25 mouse cellular contexts compared by ENCODE assay signal in the genomic region with DNA sequence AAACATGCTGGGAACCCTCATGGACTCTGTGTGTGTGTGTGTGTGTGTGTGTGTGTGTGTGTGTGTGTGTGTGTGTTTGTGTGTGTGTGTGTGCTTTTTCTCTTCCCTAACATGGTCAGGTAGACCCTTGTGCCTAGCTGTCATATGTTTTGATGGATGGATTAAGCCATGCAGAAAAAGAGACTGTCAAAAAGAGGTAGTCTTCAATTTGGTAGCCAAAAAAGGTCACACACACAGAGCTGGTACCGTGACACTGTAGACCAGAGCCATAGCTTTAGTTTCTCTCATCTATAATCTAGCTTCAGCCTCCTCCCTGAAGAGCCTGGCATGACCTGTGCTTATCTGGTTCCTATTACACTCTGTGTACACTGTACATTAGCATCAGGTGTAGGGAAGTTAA. TPM values are rescaled to one million over a fixed set of nuclear protein-coding genes. Genes with fewer than 3 reads are reported as not detected.
DNase-seq lines count a peak whose midpoint lies in the region; ATAC-seq and TF ChIP-seq lines count a peak whose summit lies in the region.
"Had no signal": no experiment of that assay in that cellular context is flagged by ENCODE, and none has a peak within 500 bp of the region (broad histone marks: within the 10 kb centered on the region; RNA-seq: fewer than 3 reads in every experiment).

No protein-coding gene starts in this region.

- 0 out of 2 replicates have a peak overlapping the region, but pooled peaks have one; percentile 94 for H3K9ac ChIP-seq in heart, embryonic 13.5 days
- H3K9ac ChIP-seq in midbrain, embryonic 13.5 days (replicated peaks): no peak overlapping the region
- H3K9ac ChIP-seq: embryonic facial prominence, embryonic 15.5 days; forebrain, embryonic 15.5 days; hindbrain, embryonic 14.5 days had no signal

- no peaks in the 10 kb centered on the region for H3K9me3 ChIP-seq in heart, embryonic 13.5 days
- H3K9me3 ChIP-seq in midbrain, embryonic 10.5 days (replicated peaks): no peaks in the 10 kb centered on the region
- no peaks in the 10 kb centered on the region for H3K9me3 ChIP-seq in midbrain, embryonic 13.5 days
- H3K9me3 ChIP-seq: embryonic facial prominence, embryonic 10.5 days; embryonic facial prominence, embryonic 15.5 days; forebrain, embryonic 15.5 days had no signal

- intact Hi-C loops in heart, postnatal 36 days (cut with DNase I): no loop called here

- no peak for ATAC-seq in heart, embryonic 13.5 days (ENCODE audit: extremely low read depth, insufficient number of reproducible peaks, low FRiP score, low TSS enrichment)
- no peak for ATAC-seq in midbrain, embryonic 13.5 days
- ATAC-seq: forebrain, embryonic 15.5 days; intestine, postnatal 0 days had no signal

- WGBS in heart, embryonic 13.5 days: 94% methylated on average over 1 of the region's 1 CpGs
- 97% methylated on average over 1 of the region's 1 CpGs for WGBS in midbrain, embryonic 10.5 days
- WGBS in midbrain, embryonic 13.5 days: 100% methylated on average over 1 of the region's 1 CpGs
- 83% methylated on average over 1 of the region's 1 CpGs for WGBS in bone marrow, adult 2 months

- no peak for DNase-seq in heart, postnatal 36 days
- DNase-seq in midbrain, embryonic 10.5 days (ENCODE audit: low spot score): no peak
- DNase-seq in kidney, adult 11 months: no peak
- DNase-seq in urinary bladder, adult 18-20 months (ENCODE audit: low spot score in 2 of 2): no peak
- DNase-seq: adrenal gland, postnatal 25 days; cerebellum, adult 8-10 months; cerebellum, postnatal 25 days; gastrocnemius, postnatal 25 days; heart, adult 18-20 months; kidney, postnatal 14 days; layer of hippocampus, adult 9-11 months; lung, embryonic 14.5 days; lung, postnatal 14 days; midbrain, embryonic 14.5 days had no signal

- no peak for TF ChIP-seq CTCF in bone marrow, adult 2 months (IDR thresholded peaks at IDR 0.05; ENCODE audit: control insufficient read depth, insufficient read depth, low read length)

- H3K27ac ChIP-seq in heart, embryonic 13.5 days (replicated peaks): no peak overlapping the region
- no peak overlapping the region for H3K27ac ChIP-seq in midbrain, embryonic 10.5 days (replicated peaks)
- H3K27ac ChIP-seq in midbrain, embryonic 13.5 days: no peak overlapping the region
- peak overlapping the region; percentile 100; the same call in 1 of the 2 replicates for H3K27ac ChIP-seq in bone marrow, adult 2 months (ENCODE audit: control insufficient read depth, insufficient read depth, low read depth, low read length, poor library complexity)
- H3K27ac ChIP-seq: embryonic facial prominence, embryonic 15.5 days; forebrain, embryonic 15.5 days; hindbrain, embryonic 14.5 days had no signal

- TF ChIP-seq POLR2A in bone marrow, adult 2 months (IDR thresholded peaks at IDR 0.05; ENCODE audit: borderline replicate concordance, control insufficient read depth, low read depth, low read length): no peak

- H3K4me3 ChIP-seq in heart, embryonic 13.5 days: no peak overlapping the region
- peak overlapping the region; percentile 93; the same call in 1 of the 2 replicates for H3K4me3 ChIP-seq in midbrain, embryonic 10.5 days
- H3K4me3 ChIP-seq in midbrain, embryonic 13.5 days (replicated peaks): no peak overlapping the region
- H3K4me3 ChIP-seq in bone marrow, adult 2 months (replicated peaks; ENCODE audit: control insufficient read depth, low read depth, low read length): no peak overlapping the region

- H3K4me1 ChIP-seq in heart, embryonic 13.5 days: peaks cover 38% of the 10 kb centered on the region
- peaks cover 28% of the 10 kb centered on the region for H3K4me1 ChIP-seq in midbrain, embryonic 10.5 days
- H3K4me1 ChIP-seq in midbrain, embryonic 13.5 days (replicated peaks): peaks cover 30% of the 10 kb centered on the region
- peaks cover 8% of the 10 kb centered on the region for H3K4me1 ChIP-seq in bone marrow, adult 2 months (ENCODE audit: control insufficient read depth, insufficient read depth, low read length)

- no peaks in the 10 kb centered on the region for H3K27me3 ChIP-seq in heart, embryonic 13.5 days (replicated peaks)
- no peaks in the 10 kb centered on the region for H3K27me3 ChIP-seq in midbrain, embryonic 10.5 days (ENCODE audit: low read depth, poor library complexity, severe bottlenecking)
- no peaks in the 10 kb centered on the region for H3K27me3 ChIP-seq in midbrain, embryonic 13.5 days
- H3K27me3 ChIP-seq: embryonic facial prominence, embryonic 15.5 days; forebrain, embryonic 15.5 days had no signal

- no peak overlapping the region for H3K4me2 ChIP-seq in heart, embryonic 13.5 days
- H3K4me2 ChIP-seq in midbrain, embryonic 13.5 days (replicated peaks): no peak overlapping the region
- H3K4me2 ChIP-seq: embryonic facial prominence, embryonic 15.5 days had no signal

- peaks cover 52% of the 10 kb centered on the region for H3K36me3 ChIP-seq in heart, embryonic 13.5 days
- H3K36me3 ChIP-seq in midbrain, embryonic 10.5 days: peaks cover 51% of the 10 kb centered on the region
- peaks cover 42% of the 10 kb centered on the region for H3K36me3 ChIP-seq in midbrain, embryonic 13.5 days

RNA-seq across cellular contexts. Expression of a gene that starts 2.1 kb away (rescaled TPM):
- 85.7 and 86.0 TPM in 2 replicates for polyA plus RNA-seq in heart, embryonic 13.5 days (2015; fragmentation: Nextera tagmentation; extraction: Ambion mirVana)
- total RNA-seq in heart, postnatal 36 days (2021): 10 to 100 TPM; 27.5 to 30.3 TPM
- 142 and 159 TPM in 2 replicates for polyA plus RNA-seq in midbrain, embryonic 10.5 days (2016; fragmentation: Nextera tagmentation; extraction: Ambion mirVana)
- polyA plus RNA-seq in midbrain, embryonic 13.5 days (2015; fragmentation: Nextera tagmentation; extraction: Ambion mirVana): 151 and 155 TPM in 2 replicates
- polyA plus RNA-seq in bone marrow, adult 2 months (2011; ENCODE audit: insufficient read depth, insufficient read length, low replicate concordance, missing spikeins): 48.8 and 72.4 TPM in 2 replicates

RNA-seq across cellular contexts. Expression of a gene that starts 13.1 kb away (rescaled TPM):
- polyA plus RNA-seq in heart, embryonic 13.5 days (2015; fragmentation: Nextera tagmentation; extraction: Ambion mirVana): 801 and 908 TPM in 2 replicates
- 100 to 1,000 TPM; 793 to 969 TPM for total RNA-seq in heart, postnatal 36 days (2021)
- polyA plus RNA-seq in midbrain, embryonic 10.5 days (2016; fragmentation: Nextera tagmentation; extraction: Ambion mirVana): 2.5 and 5.5 TPM in 2 replicates
- 2.3 and 2.6 TPM in 2 replicates for polyA plus RNA-seq in midbrain, embryonic 13.5 days (2015; fragmentation: Nextera tagmentation; extraction: Ambion mirVana)
- 3.9 and 8.6 TPM in 2 replicates for polyA plus RNA-seq in bone marrow, adult 2 months (2011; ENCODE audit: insufficient read depth, insufficient read length, low replicate concordance, missing spikeins)
- total RNA-seq: adrenal gland, postnatal 25 days; hematopoietic stem cell, adult 5-6 weeks; megakaryocyte progenitor cell, adult 5-6 weeks had no signal
- polyA plus RNA-seq: liver, adult 2 months had no signal

RNA-seq across cellular contexts. Expression of a gene that starts 28.3 kb away (rescaled TPM):
- 26.6 and 30.0 TPM in 2 replicates for polyA plus RNA-seq in heart, embryonic 13.5 days (2015; fragmentation: Nextera tagmentation; extraction: Ambion mirVana)
- 10 to 100 TPM; 57.1 to 59.1 TPM for total RNA-seq in heart, postnatal 36 days (2021)
- polyA plus RNA-seq in midbrain, embryonic 10.5 days (2016; fragmentation: Nextera tagmentation; extraction: Ambion mirVana): 18.3 and 22.8 TPM in 2 replicates
- polyA plus RNA-seq in midbrain, embryonic 13.5 days (2015; fragmentation: Nextera tagmentation; extraction: Ambion mirVana): 24.9 and 26.5 TPM in 2 replicates
- polyA plus RNA-seq in bone marrow, adult 2 months (2011; ENCODE audit: insufficient read depth, insufficient read length, low replicate concordance, missing spikeins): 4.8 and 6.3 TPM in 2 replicates

RNA-seq across cellular contexts. Expression of a gene that starts 47.4 kb away (rescaled TPM):
- polyA plus RNA-seq in heart, embryonic 13.5 days (2015; fragmentation: Nextera tagmentation; extraction: Ambion mirVana): 5.8 and 6.9 TPM in 2 replicates
- 1 to 10 TPM; 2.7 to 3.1 TPM for total RNA-seq in heart, postnatal 36 days (2021)
- polyA plus RNA-seq in midbrain, embryonic 10.5 days (2016; fragmentation: Nextera tagmentation; extraction: Ambion mirVana): 9.8 and 10.8 TPM in 2 replicates
- polyA plus RNA-seq in midbrain, embryonic 13.5 days (2015; fragmentation: Nextera tagmentation; extraction: Ambion mirVana): 6.5 and 8.2 TPM in 2 replicates
- polyA plus RNA-seq in bone marrow, adult 2 months (2011; ENCODE audit: insufficient read depth, insufficient read length, low replicate concordance, missing spikeins): 16.8 and 42.5 TPM in 2 replicates

Comparison
In these comparisons a context has a peak if more than half of its experiments do, and no peak if none do; other contexts are left out.
1. RNA of a gene that starts 13.1 kb away (polyA plus RNA-seq): 801 to 908 TPM in heart, embryonic 13.5 days; 3.9 to 8.6 TPM in bone marrow, adult 2 months, 2.5 to 5.5 TPM in midbrain, embryonic 10.5 days and 2.3 to 2.6 TPM in midbrain, embryonic 13.5 days; every median in the first group is over 10 times any median in the second.